Mouse (Mus musculus): Measurements from ENCODE around the gene Susd6.
"Not testable (repeated sequence)": the region's sequence is repeated elsewhere in the genome, so short reads cannot be mapped to it uniquely, and the experiment has no call there.

The Susd6 gene

DNA sequence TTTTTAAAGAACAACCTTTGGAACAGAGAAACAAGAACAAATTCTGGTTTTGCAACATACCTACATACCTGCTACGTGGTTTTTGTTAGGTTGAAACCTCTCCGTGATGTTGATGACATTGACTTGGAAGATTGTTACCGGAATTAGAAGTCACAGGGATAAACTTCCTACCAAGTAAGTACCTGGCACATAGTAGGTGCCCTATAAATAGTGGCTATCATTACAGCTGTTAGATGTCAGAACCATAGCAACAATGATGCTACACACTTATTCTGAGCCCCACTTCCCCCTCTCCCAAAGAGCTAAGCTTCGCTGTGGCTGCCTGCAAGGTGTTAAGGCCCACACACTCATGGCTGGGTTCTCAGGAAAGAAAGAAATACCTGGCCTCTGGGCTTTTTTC, 4.7 kb upstream of the Susd6 start:
- no peak for DNase-seq

DNA sequence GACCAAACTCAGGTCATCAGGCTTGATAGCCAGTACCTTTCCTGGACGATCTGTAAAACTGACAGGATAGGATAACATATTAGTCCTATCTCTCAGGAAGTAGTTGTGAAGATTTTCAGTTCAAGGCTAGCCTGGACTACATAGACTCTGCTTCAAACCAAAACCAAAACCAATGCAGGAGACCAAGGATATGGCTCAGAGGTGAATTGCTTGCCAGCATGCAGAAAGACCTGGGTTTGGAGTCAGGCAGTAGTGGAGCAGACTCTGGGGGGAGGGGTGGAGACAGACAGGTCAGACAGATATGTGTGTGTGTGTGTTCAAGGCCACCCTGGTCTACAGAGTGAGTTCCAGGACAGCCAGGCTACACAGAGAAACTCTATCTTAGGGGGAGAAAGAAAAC, 3.7 kb upstream of the Susd6 start:
- DNase-seq, result no peak

DNA sequence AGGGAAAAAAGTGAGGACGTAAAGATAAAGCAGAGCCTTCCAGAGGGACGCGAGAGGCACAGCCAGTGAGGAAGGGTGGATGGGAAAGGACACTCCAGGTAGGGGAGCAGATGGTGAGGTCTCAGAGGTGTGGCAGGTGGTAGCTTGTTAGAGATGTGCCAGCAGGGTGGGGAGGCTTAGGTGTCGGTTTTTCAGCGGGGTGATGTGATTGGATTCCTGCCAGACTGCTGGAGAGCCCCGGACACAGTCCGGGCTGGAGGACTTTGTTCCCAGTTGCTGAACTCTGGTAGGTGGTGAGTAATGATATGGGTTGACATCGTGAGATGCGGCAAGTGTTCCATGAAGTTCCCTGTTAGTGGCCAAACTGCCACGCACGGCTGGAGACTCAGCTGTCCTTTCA, 2.7 kb upstream of the Susd6 start:
- DNase-seq, result peak; percentile 79

DNA sequence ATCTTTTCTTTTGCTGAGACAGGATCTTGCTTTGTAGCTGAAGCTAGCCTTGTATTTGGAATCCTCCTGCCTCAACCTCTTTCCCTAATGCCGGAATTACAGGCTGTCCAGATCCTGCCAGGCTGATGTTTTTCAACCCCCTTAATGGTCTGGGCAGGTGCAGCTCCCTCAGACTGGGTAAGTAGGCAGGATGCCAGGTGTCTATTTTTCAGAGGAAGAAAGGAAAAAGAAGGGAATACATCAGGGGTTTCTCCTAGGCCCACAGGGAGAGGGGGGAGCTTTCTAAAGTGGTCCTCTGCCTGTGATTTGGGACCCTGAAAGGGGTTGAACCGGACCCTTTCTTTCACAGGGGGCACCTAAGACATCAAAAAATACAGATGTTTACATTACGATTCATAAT, 2.1 kb upstream of the Susd6 start:
- no peak for DNase-seq

DNA sequence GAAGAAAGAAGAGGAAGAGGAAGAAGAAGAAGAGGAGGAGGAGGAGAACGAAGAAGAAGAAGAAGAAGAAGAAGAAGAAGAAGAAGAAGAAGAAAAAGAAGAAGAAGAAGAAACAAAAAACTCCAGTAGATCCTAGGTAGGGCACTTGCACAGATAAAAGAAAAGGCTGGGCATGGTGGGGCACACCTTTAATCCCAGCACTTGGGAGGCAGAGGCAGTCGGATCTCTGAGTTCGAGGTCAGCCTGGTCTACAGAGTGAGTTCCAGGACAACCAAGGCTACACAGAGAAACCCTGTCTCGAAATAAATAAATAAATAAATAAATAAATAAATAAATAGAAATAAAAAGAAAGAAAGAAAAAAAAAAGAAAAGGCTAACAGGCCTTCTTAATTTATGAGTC, 1.0 kb upstream of the Susd6 start:
- not testable (repeated sequence) for DNase-seq

DNA sequence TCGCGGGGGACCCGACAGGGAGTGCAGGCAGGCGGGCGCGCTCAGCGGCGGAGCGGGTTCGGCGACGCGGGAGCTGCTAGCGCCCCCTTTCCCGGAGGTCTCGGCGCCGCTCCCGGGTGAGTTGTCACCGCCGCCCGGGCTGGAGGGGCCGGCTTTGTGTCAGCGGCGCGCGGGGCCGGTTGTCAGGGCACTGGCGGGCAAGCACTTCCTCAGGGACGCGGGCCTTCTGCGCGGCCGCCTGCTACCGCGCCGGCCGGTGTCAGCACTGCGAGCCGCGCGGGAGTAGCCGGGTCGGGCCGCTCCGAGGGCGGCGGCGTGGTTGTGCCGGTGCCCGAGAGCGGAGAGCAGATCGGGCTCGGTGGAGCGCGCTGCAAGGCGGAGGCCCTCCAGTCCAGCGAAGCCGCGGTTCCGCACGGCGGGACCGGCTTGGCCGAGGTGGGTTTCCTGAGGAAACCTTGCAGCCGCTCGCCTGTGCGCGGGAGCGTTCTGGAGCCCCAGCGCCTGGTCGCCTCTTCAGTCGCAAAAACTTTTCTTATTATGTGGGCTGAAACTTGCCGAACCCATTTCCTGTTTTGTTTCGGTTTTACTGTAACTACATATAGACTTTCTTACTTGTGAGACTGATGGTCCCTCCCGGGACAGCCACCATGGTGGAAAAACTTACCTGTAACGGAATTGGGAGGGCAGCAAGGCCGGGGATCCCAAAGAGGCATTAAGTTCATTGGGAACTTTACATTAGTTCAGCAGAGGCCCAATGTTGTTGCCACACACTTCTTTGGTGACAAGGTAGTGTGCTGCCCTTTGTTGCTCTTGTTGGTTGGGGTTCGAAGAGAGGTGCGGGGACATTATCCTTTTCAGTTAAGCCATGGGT, 625 bp downstream of the Susd6 start:
- DNase-seq, result no peak

DNA sequence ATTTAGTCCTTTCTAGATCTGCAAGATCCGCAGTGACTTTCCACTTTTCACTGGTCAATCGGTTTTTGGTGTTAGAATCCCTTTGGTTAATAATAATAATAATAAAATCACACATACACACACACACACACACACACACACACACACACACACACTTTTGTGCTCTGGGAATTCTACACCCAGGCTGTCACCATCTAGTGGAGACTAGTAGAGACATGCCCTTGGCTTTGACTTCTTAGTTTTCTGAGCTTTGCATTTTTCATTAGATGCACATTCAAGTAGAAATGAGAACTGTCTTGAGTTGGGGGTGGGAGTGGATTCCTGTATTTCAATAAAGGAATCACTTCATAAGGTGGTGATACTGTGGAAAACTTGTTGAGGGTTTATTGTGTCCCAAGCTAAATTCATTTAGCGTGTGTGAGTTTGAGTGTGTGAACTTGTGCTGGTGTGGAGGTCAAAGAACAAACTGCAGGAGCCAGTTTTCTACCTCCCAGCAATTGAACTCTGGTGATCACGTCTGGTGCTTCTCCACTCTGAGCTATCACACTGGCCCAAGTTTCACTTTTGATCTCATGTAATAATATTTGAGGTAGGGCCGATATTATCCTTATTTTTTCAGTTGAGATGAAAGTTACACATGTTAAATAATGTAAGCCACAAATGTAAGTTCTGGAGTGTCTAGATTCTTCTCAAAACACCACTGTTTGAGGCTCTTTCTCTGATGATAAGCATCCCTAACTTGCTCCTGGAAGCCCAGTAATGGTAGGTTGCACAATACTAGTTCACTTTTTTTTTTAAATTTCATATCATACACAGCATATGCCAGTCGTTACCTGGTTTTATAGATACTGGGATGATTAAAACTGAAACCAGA, 1.5 kb downstream of the Susd6 start:
- DNase-seq, result no peak

DNA sequence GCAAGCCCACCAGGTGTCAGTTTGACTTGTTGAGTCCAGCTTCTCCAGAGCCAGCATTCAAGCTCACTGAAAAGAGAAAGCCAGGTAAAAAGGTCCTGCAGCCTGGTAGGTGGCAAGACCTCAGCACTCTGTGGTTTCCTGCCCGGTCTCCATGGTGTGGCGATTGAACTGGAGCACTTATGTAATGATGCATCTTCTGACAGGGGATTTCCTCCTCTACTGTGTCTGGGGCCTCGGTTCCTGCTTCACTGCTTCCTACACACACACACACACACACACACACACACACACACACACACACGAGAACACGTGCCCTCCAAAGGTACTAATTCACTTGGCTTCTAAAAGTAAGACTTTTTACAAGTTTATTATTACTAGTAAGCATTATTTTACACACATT, 2.6 kb downstream of the Susd6 start:
- peak; percentile 72 for DNase-seq

DNA sequence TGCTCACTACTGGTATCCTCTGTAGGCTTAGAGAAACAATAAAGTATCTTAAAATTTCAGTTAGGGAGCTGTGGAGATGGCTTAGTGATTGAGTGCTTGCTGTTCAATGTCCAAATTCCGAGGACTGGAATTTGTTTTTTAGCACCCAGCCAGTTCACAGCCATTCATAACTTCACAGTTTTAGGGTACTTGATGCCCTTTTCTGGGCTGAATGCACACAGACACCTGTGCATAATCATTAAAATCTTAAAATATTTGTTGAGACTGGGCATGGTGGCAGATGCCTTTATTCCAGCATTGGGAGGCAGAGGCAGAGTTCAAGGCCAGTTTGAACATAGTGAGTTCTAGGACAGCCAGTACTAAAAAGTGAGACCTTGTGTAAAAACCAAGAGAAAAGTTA, 3.2 kb downstream of the Susd6 start:
- DNase-seq, result no peak

DNA sequence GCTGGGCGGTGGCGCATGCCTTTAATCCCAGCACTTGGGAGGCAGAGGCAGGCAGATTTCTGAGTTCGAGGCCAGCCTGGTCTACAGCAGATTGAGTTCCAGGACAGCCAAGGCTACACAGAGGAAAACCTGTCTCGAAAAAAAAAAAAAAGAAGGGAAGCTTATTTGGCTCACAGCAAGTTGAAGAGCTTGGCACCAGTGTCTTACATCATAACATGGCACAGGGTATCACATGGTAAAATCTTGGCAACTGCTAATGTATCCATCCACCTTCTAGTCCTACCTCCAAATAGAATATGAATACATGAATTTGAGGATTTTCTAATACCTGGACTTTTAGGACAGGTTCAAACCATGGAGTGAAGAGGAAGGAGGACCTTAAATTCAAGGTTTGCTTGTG, 4.2 kb downstream of the Susd6 start:
- no peak for DNase-seq

DNA sequence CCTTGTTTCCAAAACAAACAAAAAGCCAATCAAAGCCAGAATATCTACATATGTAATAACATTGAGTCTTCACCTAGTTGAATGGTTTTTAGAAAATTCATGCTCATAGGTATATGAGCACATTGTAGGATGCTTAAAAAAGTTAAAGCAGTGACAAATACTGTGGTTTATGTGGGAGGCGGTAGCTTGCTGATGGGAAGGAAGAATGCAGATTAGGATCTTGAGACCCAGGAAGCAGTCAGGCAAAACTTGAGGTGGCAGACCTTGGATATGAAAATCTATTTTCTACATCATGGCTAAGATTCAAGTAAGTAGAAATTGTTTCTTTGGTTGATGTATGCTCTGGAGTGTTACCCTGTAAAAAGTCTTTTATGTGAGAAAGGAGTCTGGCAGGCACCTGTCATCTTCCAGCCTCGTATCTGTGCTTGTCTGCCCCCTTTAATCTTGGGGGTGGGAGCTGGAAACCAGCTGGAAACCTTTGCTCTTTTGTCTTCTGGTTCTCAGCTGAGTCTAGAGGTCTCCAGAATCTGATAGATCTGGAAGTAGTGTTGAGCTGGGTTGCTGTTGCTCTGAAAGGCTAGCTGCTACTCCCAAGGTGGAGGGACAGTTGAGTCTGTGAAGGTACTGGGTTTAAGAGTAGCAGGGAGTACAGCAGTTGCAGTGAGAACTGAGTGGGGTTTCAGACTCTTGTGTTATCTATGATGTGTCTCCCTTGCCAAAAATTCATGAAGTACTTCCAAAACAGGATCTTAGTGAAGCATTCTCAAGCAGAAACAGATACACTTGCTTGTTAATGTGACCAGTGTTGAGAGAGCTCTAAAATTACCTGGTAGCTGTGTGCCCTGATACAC, 4.8 kb downstream of the Susd6 start:
- no peak for DNase-seq

DNA sequence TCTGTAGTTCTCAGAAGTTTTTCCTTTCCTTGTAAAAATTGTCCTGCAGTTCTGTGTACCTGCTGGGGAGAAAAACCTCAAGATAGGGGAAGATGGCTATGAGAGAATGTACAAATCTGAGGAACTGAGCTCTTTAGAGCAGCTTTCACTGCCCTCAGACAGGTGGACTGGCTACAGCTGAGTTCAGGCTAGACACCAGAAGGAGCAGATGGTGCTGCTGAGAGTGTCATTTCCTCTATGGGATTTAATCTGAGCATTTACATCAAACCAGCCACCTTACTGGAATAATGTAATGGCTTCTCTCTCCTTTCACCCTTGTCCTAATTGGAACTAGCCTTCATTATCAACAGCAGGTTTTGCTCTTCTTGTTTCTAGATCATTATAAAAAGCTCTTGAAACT, 8.0 kb downstream of the Susd6 start:
- peak; percentile 87 for DNase-seq

DNA sequence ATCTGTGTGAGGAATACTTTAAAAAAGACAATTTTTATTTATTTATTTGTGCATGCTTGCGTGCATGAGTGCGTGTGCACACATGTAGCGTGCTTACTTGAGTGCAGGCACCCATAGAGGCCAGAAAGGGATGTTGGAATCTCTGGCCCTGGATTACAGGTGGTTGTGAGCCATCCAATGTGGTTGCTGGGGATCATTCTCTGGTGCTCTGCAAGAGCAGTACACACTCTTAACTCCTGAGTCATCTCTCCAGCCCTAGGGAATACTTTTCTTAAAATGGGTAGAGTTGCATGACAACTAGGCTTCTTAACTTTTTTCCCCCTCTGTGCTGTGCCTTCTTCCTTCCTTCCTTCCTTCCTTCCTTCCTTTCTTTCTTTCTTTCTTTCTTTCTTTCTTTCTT, 9.8 kb downstream of the Susd6 start:
- DNase-seq, result no peak

DNA sequence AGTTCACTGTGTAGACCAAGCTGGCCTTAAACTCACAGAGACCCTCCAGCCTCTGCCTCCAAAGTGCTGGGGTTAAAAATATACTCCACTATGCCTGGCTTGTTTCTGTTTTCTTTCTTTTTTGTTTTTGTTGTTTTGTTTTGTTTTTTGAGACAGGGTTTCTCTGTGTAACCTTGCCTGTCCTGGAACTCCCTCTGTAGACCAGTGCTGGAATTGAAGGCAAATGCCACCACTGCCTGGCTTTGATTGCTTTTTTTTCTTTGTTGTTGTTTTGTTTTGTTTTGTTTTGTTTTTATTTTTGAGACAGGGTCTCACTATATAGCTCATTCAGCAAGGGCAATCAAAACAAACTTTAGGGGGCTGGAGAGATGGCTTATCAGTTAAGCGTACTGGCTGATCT, 11.1 kb downstream of the Susd6 start:
- no peak for DNase-seq

DNA sequence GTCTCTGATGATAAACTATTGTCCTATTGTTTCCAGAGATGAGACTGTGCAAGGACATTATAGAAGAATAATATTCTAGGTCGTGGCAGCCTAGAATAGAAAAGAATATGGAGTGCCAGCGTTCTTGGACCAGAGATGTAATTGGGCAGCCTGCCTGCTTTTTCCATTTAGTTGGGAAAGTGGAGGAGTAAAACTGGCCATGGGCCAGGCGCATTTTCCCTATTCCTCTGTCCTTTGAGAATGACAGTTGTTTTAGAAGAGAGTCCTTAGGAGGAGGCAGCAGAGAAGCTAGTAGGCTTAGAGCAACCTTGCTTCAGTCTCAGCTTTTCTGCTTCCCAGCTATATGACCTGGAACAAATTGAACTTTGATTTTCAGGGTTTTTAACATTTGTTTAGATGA, 13.6 kb downstream of the Susd6 start:
- DNase-seq, result peak; percentile 81

DNA sequence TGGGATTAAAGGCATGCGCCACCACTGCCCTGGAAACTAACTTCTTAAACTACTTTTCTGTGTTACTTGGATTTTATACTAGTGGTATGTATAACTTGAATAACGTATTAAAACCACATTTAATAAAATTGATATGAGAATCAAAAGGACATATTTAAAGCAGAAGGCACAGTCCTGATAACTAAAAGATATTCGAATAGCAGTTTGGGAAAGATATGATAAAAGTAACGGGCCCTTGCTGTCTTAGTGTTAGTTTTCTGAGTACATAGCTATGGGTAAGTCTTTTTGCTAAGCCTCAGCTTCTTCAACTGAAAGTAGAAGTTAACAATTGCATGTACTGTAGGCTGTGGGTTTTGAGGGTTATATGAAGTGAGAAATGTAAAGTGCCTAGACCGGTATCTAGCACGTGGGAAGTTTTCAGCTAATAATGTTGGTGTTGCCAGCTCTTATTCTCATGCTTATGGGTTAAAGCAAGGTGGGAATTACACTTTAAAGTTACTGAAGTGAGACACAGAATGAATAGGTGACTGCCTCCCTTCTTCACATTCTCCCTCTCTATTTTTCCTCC, 14.6 kb downstream of the Susd6 start:
- no peak for DNase-seq

DNA sequence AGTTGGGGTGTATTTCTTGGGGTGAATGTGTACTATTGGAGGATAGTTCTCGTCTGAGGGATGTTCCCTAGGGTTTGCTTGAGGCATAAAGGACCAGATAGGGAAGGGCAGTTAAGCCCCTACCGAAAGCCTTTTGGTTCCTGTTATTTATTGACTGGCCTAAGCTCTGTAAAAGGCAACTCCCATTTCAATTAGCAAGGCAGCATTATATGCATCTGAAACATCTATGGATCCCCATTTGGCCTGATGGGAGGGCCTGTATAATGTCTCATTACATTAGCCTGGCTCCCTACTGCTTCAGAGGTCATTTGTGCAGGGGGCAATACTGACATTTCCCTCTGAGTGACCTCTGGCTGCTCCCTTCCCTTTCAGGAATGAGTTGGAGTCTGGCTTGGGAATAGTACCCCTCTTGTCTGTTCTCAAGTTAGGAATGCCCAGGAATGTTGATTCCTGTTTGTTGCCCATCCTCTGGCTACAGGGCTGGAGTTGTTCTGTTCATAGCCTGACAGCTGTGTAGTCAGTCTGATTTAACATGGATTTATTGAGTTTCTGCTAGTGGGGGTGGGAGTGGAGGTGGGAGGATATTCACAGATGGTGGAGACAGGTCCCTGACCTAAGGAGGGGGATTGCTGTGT, 17.3 kb downstream of the Susd6 start:
- no peak for DNase-seq

DNA sequence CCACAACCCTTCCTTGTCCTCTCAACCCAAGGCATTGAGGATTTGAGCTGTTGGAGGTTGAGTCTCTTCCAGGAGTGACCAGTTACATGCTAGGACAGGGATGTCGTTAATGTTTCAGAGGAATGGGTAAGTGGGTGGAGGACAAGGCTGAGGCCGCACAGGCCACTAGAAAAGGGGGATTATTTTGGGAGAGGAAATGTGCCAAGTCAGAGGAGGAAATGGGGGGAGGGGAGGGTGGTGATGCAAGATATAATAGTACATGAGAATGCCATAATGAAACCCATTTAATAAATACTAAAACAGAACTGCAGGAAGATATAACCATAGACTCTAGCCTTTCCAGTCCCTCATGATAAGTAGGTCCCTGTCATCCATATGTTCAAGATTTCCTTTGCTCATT, 19.7 kb downstream of the Susd6 start:
- no peak for DNase-seq

DNA sequence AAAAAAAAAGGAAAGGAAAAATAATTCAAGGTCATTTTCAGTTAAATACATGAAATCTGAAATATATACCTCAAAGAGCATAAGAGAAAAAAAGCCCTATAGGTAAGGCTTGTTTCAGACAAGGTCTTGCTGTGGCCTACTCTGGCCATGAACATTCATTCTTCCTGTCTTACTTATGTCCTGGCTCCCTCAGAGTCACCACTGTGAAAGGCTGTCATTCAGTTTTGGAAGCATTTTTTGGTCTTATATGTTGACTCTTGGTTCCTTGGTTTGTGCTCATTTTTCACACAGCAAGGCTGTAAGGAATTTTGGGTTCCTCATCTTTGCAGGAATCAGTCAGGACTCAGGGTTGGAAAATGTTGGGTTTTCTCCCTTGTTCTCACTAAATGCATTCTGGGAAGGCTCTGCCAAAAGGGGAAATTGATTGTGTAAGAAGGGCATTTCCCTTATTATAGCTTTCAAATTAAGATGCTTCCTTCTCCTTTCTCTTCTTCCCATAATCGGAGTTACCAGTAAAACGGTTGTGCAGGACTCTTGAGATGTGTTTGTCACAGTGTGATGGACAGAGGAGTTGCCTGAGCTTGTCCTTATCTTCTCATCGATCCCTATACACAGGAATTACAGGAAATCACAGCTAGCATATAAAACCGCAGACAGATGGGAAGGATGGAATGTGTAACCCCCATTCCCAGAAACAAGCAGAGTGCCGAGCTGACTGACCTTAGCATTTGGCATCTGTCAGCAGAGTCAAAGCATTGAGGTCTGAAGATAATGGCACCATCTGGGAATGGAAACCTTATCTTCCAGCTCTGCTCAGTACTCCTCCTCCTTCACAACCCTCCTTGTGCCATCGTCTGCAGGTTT, 21.6 kb downstream of the Susd6 start:
- DNase-seq, result no peak

DNA sequence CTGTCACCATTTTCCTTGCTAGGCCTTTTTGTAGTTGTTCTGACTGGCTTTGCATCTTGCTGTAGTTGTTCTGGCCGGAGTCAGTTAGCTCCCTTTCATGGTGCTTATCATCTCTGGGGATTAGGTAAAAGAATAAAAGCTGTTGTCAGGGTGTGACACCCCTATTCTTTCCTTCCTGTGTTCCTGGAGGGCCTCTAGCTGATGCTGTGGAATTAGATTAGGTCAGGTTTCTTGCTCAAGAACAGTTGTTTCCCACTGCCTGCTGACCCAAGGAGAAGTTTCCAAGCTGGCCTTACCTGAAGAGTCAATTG, 22.2 kb downstream of the Susd6 start:
- no peak for DNase-seq

DNA sequence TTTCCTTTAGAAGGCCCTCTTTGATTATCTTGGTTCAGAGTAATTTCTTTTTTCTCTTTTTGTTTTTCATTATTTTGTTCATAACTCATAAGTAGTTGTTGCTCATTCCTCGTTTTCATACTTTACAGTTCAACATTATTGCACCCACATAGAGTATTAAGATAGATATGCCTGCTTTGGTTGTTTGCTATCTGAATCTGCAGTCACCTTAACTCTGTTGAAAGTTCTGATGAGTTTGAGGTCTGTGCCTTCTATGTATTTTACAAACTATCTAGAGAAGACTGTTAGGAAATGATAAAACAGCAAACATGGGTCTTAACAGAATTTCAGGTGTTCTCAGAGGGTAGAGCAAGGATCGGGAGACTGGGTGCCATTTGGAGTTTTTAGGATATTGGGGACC, 23.1 kb downstream of the Susd6 start:
- DNase-seq, result no peak

DNA sequence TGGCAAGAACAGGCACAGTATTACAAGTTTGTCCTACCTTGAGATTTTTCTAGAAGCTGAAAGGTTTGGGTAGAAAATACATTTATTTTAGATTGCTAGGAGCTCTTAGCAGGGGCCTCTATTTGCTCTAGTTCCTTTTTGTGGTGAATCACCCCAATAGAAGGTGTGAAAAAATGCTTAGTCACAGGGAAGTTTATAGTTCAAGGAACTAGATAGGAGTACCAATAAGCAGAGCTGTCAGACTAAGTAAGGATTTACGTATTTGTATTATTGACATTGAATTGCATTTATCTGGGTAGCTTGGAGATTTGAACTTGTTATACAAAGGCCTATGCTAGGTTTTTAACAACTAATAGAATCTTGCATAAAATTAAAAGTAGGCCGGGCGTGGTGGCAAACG, 23.6 kb downstream of the Susd6 start:
- no peak for DNase-seq

Data from cerebellum, adult 11-12 months (tissue).